Mouse (Mus musculus) thymus, postnatal 36 days (tissue): ENCODE measurements around the gene Cdc73.
"Not testable (repeated sequence)": the region's sequence is repeated elsewhere in the genome, so short reads cannot be mapped to it uniquely, and the experiment has no call there.

ENCODE experiments used
- DNase-seq, 2 experiments: peaks; one replicate each; pipeline ENCODE4 v3.0.0; 2022; ENCODE audit warnings: mixed read lengths in 2 of 2

Cdc73 gene

DNA sequence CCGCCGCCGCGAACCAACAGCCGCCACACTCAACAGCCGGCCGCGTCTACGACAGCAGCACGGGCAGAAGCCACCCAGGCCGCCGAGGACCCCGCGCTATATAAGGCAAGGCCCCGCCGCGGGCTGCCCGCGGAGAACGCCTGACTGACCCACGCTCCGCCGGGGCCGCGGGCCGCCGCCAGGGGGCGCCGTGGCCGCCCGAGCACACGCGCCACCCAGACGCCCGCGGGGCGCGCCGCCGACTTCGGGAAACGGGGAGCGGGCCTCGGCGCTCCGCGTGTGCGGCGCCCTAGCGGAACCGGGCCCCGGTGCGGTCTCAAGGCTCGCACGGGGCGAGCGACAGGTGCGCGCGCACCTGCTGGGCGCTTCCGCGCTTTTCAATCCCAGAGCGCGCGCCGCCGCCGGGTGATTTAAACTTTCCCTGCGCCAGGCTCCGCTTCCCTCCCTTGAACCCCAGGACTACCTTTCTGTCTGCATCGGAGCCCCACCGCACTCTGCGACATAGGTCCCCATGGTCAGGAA is at the start of gene Cdc73:
Gene Cdc73 (minus strand): TSS at position 153 of the 522 bp plus-strand sequence.
- DNase-seq, result peak; percentile 92 to 95

DNA sequence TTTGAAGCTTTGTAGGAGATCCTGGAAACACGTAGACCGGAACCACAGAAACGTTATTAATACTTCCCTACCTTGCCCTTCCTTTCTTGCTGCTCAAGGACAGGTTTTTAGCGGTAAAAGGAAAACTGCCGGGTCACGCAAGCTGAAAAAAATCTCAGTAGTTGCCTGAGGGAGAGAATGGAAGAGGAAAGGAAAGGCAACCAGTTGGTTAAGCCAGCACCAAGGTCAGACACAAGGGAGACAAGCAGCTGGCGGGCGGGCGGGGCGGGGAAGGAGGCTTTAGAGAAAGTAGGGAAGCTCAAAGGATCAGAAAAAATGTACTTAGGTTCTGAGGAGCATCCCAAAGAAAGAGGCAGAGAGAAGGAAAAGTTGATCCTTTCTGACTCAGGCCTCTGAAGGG is 43.2 kb upstream of the Cdc73 start:
- no peak for DNase-seq

DNA sequence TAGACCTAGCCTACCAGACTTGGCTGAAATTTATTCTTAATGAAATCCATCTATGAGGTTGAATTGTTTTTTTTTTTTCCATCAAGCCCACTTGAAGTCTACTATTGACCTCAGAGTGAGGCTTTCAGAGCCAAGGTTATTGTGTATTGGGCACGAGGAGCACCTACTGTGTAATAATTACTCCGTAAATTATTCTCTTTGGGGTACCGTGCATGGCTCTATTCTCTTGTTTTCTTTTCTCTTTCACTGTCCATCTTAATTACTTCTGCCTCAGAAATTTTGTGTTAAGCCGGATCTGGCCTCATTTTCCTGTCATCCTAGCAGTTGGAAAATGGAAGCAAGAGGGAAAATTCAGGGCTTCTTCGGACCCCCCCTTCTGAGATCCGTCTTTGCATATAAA is 39.5 kb upstream of the Cdc73 start:
- no peak for DNase-seq

DNA sequence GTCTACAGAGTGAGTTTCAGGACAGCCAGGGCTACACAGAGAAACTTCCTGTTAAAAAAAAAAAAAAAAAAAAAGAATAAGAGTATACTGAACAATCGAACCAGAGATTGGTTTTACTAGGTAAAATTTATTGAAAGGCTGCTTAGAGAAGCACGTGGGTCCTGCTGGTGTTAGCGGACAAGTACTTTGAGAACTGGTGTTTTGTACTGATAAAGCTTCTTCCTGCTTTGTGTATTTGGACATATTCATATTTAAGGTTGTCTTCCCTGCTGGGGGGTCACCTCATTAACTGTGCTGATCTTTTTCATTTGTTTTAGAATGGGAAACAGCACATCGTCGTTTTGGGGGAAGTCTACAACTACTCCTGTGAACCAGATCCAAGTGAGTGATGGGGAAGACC is 38.6 kb upstream of the Cdc73 start:
- no peak for DNase-seq

DNA sequence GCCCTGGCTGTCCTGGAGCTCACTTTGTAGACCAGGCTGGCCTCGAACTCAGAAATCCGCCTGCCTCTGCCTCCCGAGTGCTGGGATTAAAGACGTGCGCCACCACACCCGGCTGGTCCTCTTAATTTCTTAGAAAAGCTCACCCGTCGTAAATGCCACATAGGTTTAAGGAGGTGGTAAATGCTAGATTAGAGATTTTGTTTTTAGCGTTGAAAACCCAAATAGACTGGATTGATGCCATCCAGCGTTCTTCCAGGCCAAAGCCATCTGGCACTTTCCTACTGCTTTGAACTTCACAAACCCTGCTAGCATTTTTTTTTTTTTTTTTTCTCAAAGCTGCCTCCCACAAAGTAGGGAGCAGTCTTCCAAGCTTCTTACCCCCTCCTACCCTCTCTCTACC is 37.9 kb upstream of the Cdc73 start:
- DNase-seq, result no peak

DNA sequence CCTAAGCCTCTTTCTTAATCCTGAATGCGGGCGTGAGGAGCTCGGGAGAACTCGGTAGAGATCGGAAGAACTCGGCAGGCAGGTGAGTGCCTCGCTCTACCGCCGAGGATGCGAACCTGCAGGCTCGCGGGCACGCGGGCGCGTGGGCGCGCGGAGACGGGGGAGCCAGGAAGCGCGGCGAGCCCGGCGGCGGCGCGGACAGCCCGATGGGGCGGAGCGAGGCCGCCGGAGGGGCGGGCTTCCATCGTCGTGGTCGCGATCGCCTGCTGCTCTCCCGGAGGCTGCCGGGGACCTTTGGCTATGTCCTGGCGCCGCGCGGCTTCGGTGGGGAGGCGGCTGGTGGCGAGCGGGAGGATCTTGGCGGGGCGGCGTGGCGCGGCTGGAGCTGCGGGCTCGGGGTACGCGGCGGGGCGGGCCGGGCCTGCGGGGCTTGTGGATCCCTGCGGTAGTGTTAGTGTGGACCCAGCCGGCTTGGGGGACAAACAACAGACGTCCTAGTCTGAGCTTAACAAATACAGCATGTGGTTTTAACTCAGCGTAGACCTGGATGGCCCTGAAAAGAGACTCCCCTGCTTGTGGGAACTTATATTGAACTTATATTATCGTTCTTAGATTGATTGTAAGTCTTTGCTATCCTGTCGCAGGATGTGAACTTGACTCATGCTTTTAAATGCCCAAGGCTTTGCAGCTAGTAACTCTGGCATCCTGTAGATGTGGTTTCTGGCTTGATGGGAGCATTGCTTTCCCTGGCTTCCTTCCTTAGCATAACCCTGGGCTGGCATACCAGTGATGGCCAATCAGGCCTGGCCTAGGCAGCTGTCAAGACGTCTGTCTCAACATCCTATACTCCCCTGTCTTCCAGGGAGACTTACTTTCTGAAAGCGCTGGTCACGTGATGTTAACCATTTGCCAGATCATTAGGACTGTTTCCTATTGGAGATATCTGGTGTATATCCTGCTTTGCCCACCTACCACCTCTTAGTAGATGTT is 37.0 kb upstream of the Cdc73 start:
- DNase-seq, result peak; percentile 94 to 96

DNA sequence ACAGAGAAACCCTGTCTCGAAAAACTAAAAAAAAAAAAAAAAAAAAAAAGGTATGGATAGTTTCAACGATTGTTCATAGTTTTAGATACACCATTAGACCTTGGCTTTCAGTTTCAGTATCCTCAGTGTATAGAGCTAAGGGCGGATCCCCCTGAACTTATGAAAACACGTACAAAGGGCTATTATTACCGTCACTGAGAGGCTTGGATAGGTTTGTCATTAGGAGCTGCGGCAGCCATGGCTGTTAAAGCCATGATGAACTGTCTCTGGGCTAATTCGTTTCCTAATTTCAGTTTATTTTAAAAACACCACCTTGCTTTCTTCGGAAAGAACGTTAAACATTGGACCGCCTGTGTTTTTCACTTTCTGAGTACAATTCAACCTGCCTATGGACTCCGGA is 36.1 kb upstream of the Cdc73 start:
- DNase-seq, result no peak

DNA sequence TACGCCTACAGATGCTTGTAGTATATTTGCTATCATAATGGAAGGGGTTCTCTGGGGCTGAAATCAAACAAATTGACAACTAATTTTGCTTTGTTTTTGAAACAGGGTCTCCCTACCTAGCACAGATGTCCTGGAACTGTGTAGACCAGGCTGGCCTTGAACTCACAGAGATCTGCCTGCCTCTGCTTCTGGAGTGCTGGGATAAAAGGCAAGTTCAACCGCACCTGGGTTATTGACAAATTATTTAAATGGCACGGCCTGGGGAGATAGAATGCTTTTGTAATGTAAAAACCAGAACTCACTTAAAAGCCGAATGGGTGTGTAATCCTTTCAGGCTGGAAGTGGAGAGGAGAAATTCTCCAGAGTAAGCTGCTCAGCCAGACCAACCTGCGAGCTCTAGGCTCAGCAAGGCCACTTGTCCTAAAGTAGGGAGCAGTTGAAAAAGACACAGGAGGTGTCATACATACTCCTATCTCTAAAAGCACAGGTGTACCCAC is 31.3 kb upstream of the Cdc73 start:
- no peak for DNase-seq

DNA sequence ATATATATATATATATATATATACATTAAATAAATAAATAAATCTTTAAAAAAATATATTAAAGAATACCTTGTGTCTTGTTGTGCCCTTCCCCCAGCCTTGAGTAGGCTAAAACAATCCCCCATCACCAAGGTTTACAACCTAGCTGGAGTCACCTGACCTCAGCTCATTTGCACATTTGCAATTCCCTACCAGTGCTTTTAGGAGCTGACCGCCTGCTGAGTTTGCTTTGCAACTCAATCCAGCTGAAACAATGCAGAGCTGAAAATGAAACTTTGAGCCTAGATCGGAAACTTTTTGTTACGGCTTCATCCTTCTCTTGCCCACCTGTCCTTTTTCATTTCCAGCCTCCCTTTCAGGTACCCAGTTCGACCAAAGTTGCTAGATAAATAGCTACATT is 29.0 kb upstream of the Cdc73 start:
- DNase-seq, result no peak

DNA sequence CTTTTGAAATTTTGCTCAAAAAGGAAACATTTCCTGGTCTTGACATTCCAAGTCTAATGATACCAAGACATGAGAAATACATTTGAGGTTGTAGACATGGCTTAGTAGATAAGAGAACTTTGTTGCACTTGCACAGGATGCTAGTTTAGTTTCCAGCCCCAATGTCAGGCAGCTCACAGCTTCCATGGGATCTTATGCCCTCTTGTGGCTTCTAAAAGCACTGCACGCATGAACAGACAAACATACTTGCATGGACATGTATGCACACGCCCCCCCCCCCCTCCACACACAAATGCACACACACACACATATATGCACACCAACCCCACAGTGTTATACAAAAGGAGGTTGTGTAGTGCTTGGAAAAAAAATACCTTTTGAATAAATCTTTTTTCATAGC is 28.2 kb upstream of the Cdc73 start:
- peak; percentile 7 to 26 for DNase-seq

DNA sequence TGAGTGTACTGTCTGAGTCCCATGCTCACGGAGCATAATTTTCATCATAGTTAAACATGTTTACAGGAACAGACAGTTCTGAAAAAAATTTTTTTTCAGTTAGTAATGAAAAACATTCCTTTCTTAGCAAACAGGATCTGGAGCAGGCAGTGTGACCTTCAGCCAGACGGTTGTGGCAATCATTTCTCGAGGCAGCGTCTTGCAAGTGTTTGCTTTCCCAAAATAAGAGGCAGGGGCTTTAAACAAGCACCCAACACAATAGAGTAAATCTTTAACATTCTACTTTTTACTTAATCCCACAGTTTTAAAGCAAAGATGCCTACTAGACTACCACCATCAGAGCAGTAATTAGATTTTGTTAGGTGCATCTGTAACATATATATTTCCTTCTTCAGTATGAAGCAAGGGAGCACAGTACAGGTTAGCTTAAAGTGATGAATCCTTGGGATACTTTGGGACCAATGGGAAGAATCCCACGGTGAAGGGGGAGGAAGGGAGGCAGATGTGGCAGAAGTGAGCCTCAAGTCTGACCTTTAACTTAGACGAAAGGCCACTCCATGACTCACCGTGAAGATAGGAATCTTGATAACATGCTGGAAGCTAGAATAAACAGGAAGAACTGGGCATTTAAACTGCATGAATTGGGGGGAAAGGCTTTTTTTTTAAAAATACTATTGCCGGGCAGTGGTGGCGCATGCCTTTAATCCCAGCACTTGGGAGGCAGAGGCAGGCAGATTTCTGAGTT is 25.2 kb upstream of the Cdc73 start:
- no peak for DNase-seq

DNA sequence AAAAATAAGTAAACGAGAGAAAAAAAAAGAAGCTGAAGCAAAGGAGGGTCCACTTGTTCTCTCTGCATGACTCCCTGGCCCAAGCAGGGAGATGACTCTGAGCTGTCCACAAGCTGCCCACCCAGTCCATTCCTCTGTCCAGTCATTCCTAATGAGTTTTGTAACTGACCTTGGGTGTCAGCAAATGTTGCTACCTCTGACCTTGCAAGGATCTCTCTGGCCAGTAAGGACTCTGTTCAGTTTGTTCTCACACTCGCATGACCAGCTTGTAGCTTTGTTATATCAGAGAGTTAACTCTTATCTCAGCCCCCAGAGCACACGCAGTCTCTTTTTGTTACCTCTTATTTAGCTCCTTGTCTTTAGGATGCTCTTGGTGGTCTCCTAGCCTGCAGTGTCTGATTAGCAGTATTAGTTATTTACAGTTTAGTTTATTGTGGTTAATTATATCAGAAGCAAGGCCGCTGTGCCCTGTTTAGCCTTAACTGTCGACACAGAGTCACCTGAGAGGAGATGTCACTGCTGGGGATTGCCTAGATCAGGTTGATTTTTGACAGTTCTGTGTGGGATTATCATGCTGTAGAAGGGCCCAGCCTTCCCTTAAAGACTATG is 21.9 kb upstream of the Cdc73 start:
- DNase-seq, result no peak

DNA sequence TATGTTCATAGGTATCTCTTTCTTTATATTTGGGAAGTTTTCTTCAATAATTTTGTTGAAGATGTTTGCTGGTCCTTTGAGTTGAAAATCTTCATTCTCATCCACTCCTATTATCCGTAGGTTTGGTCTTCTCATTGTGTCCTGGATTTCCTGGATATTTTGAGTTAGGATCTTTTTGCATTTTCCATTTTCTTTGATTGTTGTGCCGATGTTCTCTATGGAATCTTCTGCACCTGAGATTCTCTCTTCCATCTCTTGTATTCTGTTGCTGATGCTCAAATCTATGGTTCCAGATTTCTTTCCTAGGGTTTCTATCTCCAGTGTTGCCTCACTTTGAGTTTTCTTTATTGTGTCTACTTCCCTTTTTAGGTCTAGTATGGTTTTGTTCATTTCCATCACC is 13.3 kb upstream of the Cdc73 start, which contains the start of gene Glrx2:
Gene Glrx2 (plus strand): TSS at position 301 of the 400 bp plus-strand sequence.
- not testable (repeated sequence) for DNase-seq

DNA sequence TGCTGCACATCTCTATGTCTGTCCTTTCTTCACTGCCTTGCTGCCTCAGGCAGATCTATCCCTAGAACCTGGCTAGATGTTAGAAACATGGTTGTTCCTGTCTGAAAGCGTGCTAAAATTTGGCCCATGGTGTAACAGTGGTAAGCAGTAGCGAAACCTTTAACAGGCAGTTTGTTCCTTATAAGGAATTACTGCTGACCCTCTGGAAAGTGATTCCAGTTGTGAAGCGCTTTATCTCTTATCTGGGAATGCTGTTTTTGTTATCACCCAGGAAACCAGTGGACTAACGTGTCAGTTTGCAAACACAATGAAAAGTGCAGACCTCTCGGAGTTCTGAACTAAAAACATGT is 7.9 kb upstream of the Cdc73 start:
- DNase-seq, result no peak

DNA sequence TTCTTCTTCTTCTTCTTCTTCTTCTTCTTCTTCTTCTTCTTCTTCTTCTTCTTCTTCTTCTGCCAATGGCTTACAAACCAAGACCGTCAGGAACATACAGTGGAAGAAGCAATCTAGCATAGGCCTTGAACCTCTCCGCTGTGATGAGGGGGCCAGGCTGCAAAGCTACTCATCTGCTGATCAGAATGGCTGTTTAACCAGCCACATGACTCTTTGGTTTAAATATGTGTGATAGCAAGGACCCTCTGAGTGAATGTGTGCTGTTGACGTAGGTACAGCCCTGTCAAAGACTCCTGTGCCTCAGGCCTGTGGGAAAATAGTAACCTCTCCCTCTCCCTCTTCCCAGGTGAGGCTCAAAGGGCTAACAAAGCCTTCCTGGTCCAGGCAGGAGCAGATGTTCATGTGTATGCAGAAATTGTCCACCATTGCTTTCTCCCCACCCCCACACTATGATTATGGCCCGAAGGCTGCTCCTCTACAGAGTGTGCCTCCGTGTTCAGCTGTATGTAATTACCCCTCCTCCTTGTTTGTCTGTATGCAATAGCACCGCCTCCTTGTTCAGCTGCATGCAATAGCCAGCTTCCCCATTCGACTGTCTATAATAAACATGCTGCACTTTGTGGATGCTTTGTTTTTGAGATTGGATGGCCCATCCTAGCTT is 7.4 kb upstream of the Cdc73 start:
- DNase-seq, result no peak

DNA sequence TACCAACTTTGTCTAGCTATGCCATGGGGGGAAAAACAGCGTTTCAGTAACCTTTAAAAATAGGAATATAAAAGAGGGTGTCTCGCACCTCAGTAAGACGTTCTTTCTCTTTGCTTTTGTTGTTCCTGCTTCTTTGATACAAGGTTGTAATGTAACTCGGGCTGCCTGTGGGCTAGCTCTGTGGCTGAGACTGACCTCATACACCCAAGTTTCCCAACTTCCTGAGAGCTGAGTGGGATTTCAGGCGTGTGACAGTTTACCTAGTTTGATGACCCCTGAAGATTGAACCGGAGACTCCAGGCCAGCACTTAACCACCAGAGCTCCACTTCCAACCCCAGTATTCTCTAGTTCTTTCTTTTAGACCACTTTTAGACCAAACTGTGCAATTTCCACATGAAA is 5.7 kb upstream of the Cdc73 start:
- no peak for DNase-seq

DNA sequence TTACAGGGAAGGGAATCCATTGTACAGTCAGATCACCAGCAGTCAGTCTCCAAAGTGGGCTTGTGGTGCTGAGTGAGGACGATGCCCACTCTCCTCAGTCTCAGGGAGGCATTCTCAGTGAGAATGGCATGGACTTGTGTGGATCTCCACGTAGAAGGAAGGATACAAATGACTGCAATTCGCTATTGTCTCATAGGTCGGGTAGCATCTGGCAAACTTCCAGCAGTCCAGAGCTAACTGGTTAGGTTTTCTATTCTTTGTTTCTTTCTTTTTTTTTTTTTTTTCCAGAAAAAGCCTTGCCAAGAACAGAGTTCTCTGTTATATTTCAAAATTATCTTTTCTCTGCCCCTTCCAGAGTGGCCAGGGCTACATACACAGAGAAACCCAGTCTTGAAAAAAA is 4.3 kb upstream of the Cdc73 start:
- DNase-seq, result no peak

DNA sequence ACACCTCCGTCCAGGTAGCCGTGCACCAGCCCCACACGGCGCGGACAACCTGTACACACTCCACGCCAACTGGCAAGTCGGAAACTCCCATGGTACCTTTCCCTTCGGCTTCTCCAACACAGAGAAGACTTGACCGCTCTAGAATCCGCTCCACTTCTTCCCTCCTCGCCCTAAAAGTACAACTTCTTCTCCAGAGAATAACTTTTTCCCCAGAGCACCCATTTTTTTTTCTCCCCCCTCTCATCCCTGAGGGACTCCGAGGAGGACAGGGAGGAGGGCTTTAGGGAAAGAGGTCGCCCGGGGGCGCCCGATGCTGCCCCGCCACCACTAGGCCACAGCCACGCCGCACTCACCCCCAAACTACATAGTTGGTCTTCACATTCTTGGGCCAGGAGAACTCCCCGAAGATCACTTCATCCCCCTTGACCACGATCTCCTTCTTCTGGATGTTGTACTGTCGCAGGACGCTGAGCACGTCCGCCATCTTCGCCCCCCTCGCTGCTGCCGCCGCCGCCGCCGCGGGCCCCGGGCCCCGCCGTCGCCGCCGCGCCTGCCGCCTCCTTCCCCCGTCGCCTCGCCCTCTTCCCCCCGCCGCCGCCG is 452 bp downstream of the Cdc73 start:
- DNase-seq, result no peak

DNA sequence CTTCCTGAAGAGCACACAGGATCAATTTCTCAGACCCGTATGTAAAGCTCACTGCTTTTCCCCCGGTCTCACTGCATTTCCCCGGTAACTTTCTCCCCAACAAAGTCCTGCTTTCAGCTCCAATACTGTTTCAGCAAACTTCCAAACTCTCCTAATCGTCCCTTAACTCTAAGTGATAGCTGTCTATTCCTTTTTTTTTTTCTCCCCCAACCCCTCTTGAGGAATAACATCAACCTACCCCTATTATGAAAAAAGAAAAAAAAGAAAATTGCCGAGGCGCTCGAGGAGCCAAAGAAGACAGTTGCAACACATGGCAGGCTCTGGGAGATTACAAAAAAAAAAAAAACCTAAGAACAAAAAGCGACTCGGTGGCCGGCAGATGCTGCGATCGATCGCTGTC is 957 bp downstream of the Cdc73 start:
- no peak for DNase-seq

DNA sequence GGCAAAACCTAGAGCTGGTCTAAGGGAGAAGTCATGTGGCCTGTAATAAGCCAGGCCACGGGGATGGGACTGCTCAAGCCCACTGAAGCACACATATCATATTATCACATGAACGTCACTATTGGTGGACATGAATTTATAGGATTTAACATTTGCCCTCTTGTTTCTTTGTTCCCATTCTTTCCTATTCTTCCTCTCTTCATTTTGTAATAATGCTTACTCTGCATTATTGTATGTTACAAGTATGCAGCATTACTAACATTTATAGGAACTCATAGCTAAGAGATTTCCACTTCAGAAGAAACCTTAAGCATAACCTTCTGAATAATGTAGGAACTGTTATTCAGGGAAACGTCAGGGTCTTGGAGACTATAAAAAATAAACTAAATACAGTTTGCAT is 17.8 kb downstream of the Cdc73 start:
- no peak for DNase-seq

DNA sequence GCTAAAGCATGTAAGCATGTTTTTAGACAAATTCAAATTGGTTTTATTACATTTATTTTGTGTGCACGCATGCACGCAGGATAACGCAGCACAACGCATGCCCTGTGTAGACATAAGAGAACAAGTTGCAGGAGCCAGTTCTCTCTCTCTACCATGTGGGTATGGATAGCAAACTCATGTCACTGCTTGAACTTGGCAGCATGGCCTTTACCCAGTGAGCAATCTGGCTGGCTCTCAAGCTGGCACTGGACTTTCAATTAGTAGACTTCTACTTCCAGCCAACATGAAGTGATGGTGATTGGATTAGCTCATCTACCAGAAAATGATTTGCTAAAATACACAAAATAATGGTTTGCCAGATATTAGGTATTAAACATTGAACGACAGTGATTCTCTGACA is 21.6 kb downstream of the Cdc73 start:
- DNase-seq, result no peak

DNA sequence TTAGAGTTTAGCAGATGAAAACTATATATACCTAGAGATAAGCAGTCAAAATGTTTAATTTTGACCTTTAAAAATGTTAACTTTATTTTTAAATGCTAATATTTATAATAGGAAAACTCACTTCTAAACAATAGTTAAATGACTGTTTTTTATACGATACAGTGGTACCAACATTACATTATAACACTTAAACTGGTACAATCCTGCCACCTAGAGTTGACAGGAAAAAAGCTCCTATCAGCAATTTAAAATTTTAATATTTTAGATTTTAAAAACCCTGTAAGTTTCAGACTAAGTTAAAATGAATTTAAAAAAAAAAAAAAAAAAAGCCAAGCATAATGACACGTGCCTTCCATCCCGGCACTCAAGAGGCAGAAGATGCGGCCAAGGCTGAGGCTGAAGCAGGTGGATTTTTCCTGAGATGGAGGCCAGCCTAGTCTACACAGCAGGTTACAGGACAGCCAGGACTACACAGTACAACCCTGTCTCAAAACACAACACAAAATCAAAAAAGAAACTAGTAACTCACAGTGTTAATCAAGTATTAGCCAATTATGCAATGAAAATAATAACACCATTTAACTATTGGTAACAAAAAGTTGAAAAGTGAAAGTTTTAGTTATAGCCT is 26.8 kb downstream of the Cdc73 start:
- DNase-seq, result no peak
